Mouse (Mus musculus): ENCODE results near the gene Birc5. TPM values are rescaled to one million over a fixed set of nuclear protein-coding genes. Genes with fewer than 3 reads are reported as not detected.

Gene Birc5
- polyA plus RNA-seq, 1 experiment = 60.7 TPM

- Histone ChIP-seq H3K79me2 (ENCODE audit: control insufficient read depth, insufficient read depth) (no peaks in the 10 kb centered on the region), H3ac (ENCODE audit: control insufficient read depth, insufficient read length) (no peak overlapping the region)
- TF ChIP-seq E2F4 (IDR thresholded peaks at IDR 0.05; ENCODE audit: insufficient read depth) (no peak), MYOG (IDR thresholded peaks at IDR 0.05; ENCODE audit: control insufficient read depth in 1 of 3, insufficient read depth in 1 of 3, insufficient read length in 2 of 3, low read depth in 2 of 3) (no peak), POLR2A (IDR thresholded peaks at IDR 0.05; ENCODE audit: insufficient read length, low read depth) (no peak), POLR2AphosphoS2 (IDR thresholded peaks at IDR 0.05; ENCODE audit: insufficient read length, low read depth) (no peak), MYOD1 (IDR thresholded peaks at IDR 0.05; ENCODE audit: control insufficient read depth in 1 of 3, insufficient read length in 2 of 3, low read depth in 2 of 3) (no peak)
Measured at GRCm38 (mm10) chr11:117839021-117839420, 10.0 kb upstream of the Birc5 start.

GRCm38 (mm10) chr11:117840910-117841309 lies 8.1 kb upstream of the Birc5 start:
- TF ChIP-seq USF1 (IDR thresholded peaks at IDR 0.05; ENCODE audit: low read depth) (no peak), MYOD1 (IDR thresholded peaks at IDR 0.05; ENCODE audit: control insufficient read depth in 1 of 3, insufficient read length in 2 of 3, low read depth in 2 of 3) (peak in 1 of 3 experiments; percentile 51), MAX (IDR thresholded peaks at IDR 0.05; ENCODE audit: low read depth) (no peak), REST (IDR thresholded peaks at IDR 0.05; ENCODE audit: insufficient read depth, insufficient read length) (no peak), TCF3 (IDR thresholded peaks at IDR 0.05; ENCODE audit: insufficient read length, low read depth) (no peak), POLR2AphosphoS2 (IDR thresholded peaks at IDR 0.05; ENCODE audit: insufficient read length, low read depth) (no peak), MYOG (IDR thresholded peaks at IDR 0.05; ENCODE audit: control insufficient read depth in 1 of 3, insufficient read depth in 1 of 3, insufficient read length in 2 of 3, low read depth in 2 of 3) (peak in 2 of 3 experiments; percentile 24 to 35)
- Histone ChIP-seq H3K4me2 (ENCODE audit: low read depth) (no peak overlapping the region), H3K4me3 (no peak overlapping the region), H3K79me2 (ENCODE audit: control insufficient read depth, insufficient read depth) (no peaks in the 10 kb centered on the region), H3K27me3 (ENCODE audit: control insufficient read depth, insufficient read depth, insufficient read length) (no peaks in the 10 kb centered on the region), H3K36me3 (ENCODE audit: control insufficient read depth, insufficient read depth) (no peaks in the 10 kb centered on the region), H3ac (ENCODE audit: control insufficient read depth, insufficient read length) (no peak overlapping the region)

More at GRCm38 (mm10) chr11:117839021-117839420, 10.0 kb upstream of the Birc5 start:
- Histone ChIP-seq H3K27me3 (ENCODE audit: control insufficient read depth, insufficient read depth, insufficient read length) (no peaks in the 10 kb centered on the region), H3K4me3 (no peak overlapping the region), H3K4me2 (ENCODE audit: low read depth) (no peak overlapping the region), H3K36me3 (ENCODE audit: control insufficient read depth, insufficient read depth) (no peaks in the 10 kb centered on the region)

GRCm38 (mm10) chr11:117843434-117843833 lies 5.6 kb upstream of the Birc5 start:
- H3K4me3 ChIP-seq = no peak overlapping the region
- H3K27me3 ChIP-seq (ENCODE audit: control insufficient read depth, insufficient read depth, insufficient read length) = no peaks in the 10 kb centered on the region
- TF ChIP-seq POLR2A (IDR thresholded peaks at IDR 0.05; ENCODE audit: insufficient read length, low read depth) (no peak), CEBPB (IDR thresholded peaks at IDR 0.05; ENCODE audit: insufficient read depth, poor library complexity, severe bottlenecking) (no peak), MAX (IDR thresholded peaks at IDR 0.05; ENCODE audit: low read depth) (no peak), MYOD1 (IDR thresholded peaks at IDR 0.05; ENCODE audit: control insufficient read depth in 1 of 3, insufficient read length in 2 of 3, low read depth in 2 of 3) (no peak), USF1 (IDR thresholded peaks at IDR 0.05; ENCODE audit: low read depth) (no peak), E2F4 (IDR thresholded peaks at IDR 0.05; ENCODE audit: insufficient read depth) (no peak), TCF3 (IDR thresholded peaks at IDR 0.05; ENCODE audit: insufficient read length, low read depth) (no peak), MYOG (IDR thresholded peaks at IDR 0.05; ENCODE audit: control insufficient read depth in 1 of 3, insufficient read depth in 1 of 3, insufficient read length in 2 of 3, low read depth in 2 of 3) (no peak)
- no peak overlapping the region for H3ac ChIP-seq (ENCODE audit: control insufficient read depth, insufficient read length)
- no peaks in the 10 kb centered on the region for H3K36me3 ChIP-seq (ENCODE audit: control insufficient read depth, insufficient read depth)
- H3K4me2 ChIP-seq (ENCODE audit: low read depth) = peak overlapping the region; percentile 40
- H3K79me2 ChIP-seq (ENCODE audit: control insufficient read depth, insufficient read depth) = no peaks in the 10 kb centered on the region

- H3K27me3 ChIP-seq (ENCODE audit: control insufficient read depth, insufficient read depth, insufficient read length) = no peaks in the 10 kb centered on the region
- no peak for TF ChIP-seq POLR2AphosphoS2 (IDR thresholded peaks at IDR 0.05; ENCODE audit: insufficient read length, low read depth)
- no peak for TF ChIP-seq MYOG (IDR thresholded peaks at IDR 0.05; ENCODE audit: control insufficient read depth in 1 of 3, insufficient read depth in 1 of 3, insufficient read length in 2 of 3, low read depth in 2 of 3)
- TF ChIP-seq E2F4 (IDR thresholded peaks at IDR 0.05; ENCODE audit: insufficient read depth) = no peak
- TF ChIP-seq POLR2A (IDR thresholded peaks at IDR 0.05; ENCODE audit: insufficient read length, low read depth) = no peak
- no peak for TF ChIP-seq CEBPB (IDR thresholded peaks at IDR 0.05; ENCODE audit: insufficient read depth, poor library complexity, severe bottlenecking)
- TF ChIP-seq USF1 (IDR thresholded peaks at IDR 0.05; ENCODE audit: low read depth) = no peak
- no peak for TF ChIP-seq TCF12 (IDR thresholded peaks at IDR 0.05; ENCODE audit: insufficient read depth, poor library complexity, severe bottlenecking)
- no peak for TF ChIP-seq MAX (IDR thresholded peaks at IDR 0.05; ENCODE audit: low read depth)
- no peak for TF ChIP-seq MYOD1 (IDR thresholded peaks at IDR 0.05; ENCODE audit: control insufficient read depth in 1 of 3, insufficient read length in 2 of 3, low read depth in 2 of 3)
- no peak for TF ChIP-seq TCF3 (IDR thresholded peaks at IDR 0.05; ENCODE audit: insufficient read length, low read depth)
- TF ChIP-seq SRF (IDR thresholded peaks at IDR 0.05; ENCODE audit: control insufficient read depth, insufficient read length, low read depth) = no peak
- no peak for TF ChIP-seq REST (IDR thresholded peaks at IDR 0.05; ENCODE audit: insufficient read depth, insufficient read length)
- peaks cover 9% of the 10 kb centered on the region for H3K79me2 ChIP-seq (ENCODE audit: control insufficient read depth, insufficient read depth)
- no peak overlapping the region for H3K4me2 ChIP-seq (ENCODE audit: low read depth)
- no peak overlapping the region for H3K4me3 ChIP-seq
- no peak overlapping the region for H3ac ChIP-seq (ENCODE audit: control insufficient read depth, insufficient read length)
- H3K36me3 ChIP-seq (ENCODE audit: control insufficient read depth, insufficient read depth) = no peaks in the 10 kb centered on the region
Measured at GRCm38 (mm10) chr11:117844997-117845396, 4.1 kb upstream of the Birc5 start.

- Histone ChIP-seq H3K27me3 (ENCODE audit: control insufficient read depth, insufficient read depth, insufficient read length) (no peaks in the 10 kb centered on the region), H3ac (ENCODE audit: control insufficient read depth, insufficient read length) (no peak overlapping the region), H3K4me3 (no peak overlapping the region), H3K4me2 (ENCODE audit: low read depth) (no peak overlapping the region), H3K79me2 (ENCODE audit: control insufficient read depth, insufficient read depth) (peaks cover 16% of the 10 kb centered on the region), H3K36me3 (ENCODE audit: control insufficient read depth, insufficient read depth) (no peaks in the 10 kb centered on the region)
- TF ChIP-seq MAX (IDR thresholded peaks at IDR 0.05; ENCODE audit: low read depth) (no peak), E2F4 (IDR thresholded peaks at IDR 0.05; ENCODE audit: insufficient read depth) (no peak), TCF3 (IDR thresholded peaks at IDR 0.05; ENCODE audit: insufficient read length, low read depth) (no peak), REST (IDR thresholded peaks at IDR 0.05; ENCODE audit: insufficient read depth, insufficient read length) (no peak), POLR2AphosphoS2 (IDR thresholded peaks at IDR 0.05; ENCODE audit: insufficient read length, low read depth) (no peak), TCF12 (IDR thresholded peaks at IDR 0.05; ENCODE audit: insufficient read depth, poor library complexity, severe bottlenecking) (no peak), USF1 (IDR thresholded peaks at IDR 0.05; ENCODE audit: low read depth) (no peak), MYOD1 (IDR thresholded peaks at IDR 0.05; ENCODE audit: control insufficient read depth in 1 of 3, insufficient read length in 2 of 3, low read depth in 2 of 3) (no peak), MYOG (IDR thresholded peaks at IDR 0.05; ENCODE audit: control insufficient read depth in 1 of 3, insufficient read depth in 1 of 3, insufficient read length in 2 of 3, low read depth in 2 of 3) (no peak)
Measured at GRCm38 (mm10) chr11:117845651-117846050, 3.4 kb upstream of the Birc5 start.
